Mouse (Mus musculus): Measurements from ENCODE around the gene Abtb2. TPM values are rescaled to one million over a fixed set of nuclear protein-coding genes. Genes with fewer than 3 reads are reported as not detected.
A peak's percentile ranks its signal among the peaks of the same experiment; 100 is the strongest.

The Abtb2 gene
- total RNA-seq, 2 experiments from 2014 or later: 21.9 to 24.4 TPM

DNA sequence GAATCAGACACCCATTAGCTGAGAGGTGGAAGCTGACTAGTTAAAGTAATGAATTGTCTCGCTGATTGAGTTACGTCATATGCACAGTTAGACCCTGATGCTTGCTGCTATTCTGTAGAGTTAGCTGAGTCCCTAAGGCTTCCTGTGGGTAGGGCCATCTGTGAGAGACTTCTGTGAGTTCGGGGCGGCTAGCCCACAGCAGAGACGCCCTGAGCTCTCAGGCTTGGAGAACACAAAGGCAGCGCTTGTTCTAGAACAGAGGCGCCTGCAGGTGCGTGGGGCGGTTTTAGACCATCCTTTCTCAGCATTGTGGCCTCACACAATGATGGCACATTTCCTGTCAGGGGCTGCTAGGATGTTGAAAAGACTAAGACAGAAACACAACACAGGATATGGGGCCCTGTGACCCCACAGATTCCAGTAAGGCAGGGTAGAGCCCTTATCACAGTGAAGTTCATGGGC lies 116.2 kb downstream of the Abtb2 start:
- DNase-seq: no peak
- intact Hi-C loops (cut with DNase I): no loop called here

DNA sequence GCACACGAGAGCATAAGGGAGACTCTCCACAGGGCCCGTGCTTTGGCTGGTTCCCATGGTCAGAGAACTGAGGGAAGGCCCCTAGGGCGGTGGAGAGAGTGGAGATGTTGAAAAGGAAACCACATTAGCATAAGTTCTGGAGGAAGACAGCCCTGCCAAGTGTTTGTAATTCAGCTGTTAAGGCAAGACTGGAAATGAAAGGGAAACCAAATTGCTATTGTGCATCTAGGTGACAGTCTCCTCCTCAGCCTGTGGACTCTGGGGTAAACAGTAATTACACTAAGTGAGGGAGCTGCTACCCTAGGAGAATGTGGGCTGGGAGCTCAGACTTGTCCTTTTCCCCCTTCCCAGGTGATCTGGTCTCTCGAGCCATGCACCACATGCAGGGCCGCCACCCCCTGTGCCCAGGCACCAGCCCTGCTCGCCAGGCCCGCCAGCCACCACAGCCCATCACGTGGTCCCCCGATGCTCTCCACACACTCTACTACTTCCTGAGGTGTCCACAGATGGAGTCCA lies 116.9 kb downstream of the Abtb2 start:
- intact Hi-C loops (cut with DNase I): no loop called here
- DNase-seq: no peak

DNA sequence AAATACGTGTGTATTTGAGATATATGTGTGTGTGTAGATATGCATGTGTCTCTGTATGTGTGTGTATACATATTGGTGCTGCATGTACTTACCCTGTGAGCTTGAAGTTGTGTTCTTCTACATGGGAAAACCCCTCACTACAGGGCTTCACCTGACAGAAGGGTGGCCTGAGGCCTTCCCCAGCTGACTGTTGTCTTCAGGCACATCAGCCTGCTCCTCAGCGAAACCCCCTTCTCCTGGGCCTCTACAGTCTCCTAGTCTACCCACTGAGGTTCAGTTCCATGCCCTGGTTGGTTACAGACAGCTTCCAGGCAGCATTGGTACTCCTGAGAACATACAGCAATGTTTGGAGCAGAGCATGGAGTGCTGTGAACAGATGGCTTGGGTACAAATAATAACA lies 118.3 kb downstream of the Abtb2 start:
- DNase-seq: no peak

DNA sequence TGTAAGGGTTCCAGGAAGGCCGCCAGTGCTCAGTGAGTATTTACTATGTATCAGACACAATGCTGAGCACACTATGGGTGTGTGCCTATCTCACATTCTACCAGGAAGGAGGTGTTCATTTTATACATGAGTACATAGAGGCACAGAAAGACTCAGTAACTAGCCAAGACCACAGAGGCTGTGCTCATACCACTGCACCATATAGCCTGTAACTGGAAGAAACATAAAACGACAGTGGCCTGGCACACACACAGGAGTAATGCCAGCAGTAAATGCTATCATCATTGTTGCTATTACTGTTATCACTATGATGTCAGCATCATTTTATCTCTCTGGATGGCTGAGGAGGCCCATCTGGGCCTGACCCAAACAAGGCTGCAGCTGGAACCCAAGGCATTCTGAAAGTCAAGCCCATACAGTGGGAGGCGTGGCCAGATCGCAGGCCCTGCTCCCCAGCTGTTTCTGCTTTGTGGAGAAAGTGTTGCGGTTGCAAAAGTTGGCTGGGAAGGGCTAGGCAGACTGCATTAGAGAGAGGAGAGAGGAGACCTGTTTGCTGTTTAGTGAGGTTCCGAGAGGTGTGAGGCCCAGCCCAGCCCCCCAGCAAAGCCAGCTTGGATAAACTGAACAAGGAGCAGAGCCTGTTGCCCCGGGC lies 118.9 kb downstream of the Abtb2 start:
- no peak for DNase-seq
- intact Hi-C loops (cut with DNase I): no loop called here

More for the DNA sequence above, 118.3 kb downstream of the Abtb2 start:
- intact Hi-C loops (cut with DNase I): no loop called here

DNA sequence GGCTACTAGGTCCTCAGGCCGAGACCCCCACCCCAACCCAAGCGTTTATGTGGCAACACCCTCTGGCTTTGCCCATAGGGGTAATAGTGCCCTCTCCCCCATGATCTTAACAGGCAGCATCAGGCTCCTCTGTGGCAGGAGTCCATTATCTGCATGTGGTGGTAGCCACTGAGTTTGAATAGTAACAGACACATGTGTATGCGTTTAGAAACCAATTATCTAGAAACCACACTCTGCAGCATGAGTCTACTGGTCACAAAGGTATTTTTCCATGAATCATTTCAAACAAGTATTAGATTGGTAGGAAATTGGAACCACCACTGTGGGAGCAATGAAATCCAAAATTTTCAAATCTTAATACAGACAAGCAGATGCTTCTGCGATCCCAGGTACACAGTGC lies 119.5 kb downstream of the Abtb2 start:
- intact Hi-C loops (cut with DNase I): no loop called here
- no peak for DNase-seq

DNA sequence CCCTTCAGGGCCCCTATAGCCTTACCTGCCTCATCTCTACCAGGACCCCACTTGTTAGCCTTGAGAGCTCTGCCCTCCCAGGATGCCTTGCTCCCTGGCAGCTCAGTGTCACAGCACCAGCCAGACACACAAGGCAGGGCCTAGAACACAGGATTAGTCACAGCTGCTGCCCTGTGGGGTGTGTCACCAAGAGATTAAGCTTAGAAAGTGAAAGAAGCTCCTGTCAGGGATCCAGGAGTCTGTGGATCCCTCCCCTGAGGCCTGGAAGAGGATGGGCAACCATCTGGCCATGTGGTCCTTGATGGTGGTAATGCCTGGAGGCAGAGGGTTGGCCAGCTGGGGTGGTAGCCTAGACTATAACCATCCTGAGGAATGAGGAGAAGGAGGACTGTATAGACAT lies 121.0 kb downstream of the Abtb2 start:
- no peak for DNase-seq
- intact Hi-C loops (cut with DNase I): no loop called here

DNA sequence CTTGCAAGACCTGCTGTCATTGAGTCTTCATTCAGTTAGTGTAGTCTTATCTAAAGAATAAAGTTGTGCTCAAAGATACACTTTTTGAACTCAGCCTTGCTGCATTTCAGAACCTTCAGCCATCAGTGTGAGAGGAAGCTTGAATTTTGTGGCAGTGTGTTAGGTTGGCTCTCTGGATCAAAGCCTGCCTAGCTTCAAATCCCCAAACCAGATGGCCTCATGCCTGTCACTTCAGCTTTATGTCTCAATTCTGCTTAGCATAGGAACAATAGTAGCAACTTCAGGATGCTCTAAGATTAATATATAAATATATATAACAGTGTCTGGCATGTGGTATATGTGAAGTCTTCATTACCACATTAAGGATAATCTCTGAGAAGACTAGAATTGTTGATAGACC lies 121.8 kb downstream of the Abtb2 start:
- intact Hi-C loops (cut with DNase I): no loop called here

DNA sequence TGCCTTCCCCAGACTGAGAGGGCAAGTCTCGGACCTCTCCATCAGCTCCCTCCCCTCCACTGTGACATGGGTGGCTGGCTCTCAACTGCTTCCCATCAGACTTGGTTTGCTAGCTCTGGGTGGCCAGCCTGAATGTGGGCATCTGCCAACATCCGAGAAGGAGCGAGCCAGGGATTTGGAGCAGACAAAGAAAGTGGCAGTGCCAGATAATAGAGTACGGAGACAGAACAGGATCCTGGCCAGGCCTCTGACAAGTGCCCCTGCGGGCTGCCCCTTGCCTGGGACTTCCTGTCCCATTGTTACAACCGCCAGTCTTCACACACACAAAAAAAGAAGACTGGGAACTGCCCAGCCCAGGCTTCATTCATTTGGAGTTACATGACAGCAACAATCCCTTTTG lies 124.3 kb downstream of the Abtb2 start:
- DNase-seq: peak; percentile 40 to 55
- intact Hi-C loops (cut with DNase I): no loop called here

More for the DNA sequence above, 121.8 kb downstream of the Abtb2 start:
- no peak for DNase-seq

DNA sequence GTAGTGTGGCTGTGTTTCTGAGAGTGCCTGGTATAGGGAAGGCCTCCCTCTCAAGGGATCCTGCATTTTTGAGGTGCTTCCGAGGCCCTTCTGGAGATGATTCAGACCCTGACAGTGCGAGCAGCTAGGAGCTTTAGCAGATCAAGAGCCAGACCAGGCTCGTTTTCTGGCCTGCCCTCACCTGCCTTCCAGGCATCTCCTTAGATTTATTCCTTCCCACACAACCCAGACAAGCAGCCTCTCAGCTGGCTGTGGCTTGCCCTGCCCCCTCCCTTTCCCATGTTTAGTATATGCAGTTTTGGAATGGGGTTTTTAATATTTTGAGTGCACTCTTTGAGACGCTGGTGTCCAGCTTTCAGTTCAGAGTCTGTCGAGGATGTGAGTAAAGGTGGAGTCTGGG lies 124.7 kb downstream of the Abtb2 start:
- no peak for DNase-seq
- intact Hi-C loops (cut with DNase I): no loop called here

DNA sequence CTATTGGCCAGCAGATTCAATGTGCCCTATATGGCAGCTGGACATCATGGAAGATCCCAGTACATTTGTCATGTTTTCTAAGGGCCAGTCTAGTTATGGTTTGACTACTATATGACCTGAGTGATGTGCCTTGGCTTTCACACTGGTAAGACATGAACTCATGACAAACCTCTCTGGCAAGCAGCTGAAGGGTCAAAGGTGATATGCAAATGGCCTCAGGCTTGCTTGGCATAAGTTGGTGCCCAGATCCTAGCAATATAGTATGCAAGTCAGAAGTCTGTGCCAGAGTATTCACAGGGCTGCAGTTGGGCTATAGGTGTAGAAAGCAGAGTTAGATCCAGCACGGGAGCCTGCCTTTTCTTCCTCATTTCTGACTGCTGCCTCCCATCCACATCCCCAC lies 125.2 kb downstream of the Abtb2 start:
- intact Hi-C loops (cut with DNase I): no loop called here
- DNase-seq: no peak

DNA sequence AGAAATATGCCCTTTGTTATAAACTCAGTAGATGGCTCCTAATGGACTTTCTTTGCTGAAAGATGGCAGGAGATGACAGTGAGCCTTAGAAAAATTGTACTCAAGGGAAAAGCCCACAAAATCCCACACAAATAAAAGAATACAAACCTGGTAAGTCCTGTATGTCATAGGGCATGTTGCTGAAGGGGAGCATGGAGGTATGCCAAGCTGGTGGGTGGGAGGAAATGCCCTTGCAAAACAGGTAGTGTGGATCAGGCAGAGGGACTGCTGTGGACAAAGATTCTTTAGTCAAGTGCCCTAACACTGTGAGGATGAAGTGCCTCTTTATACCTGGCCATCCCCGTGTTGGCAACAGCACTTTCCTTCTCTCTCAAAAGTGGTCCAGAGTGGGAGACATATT lies 126.7 kb downstream of the Abtb2 start:
- intact Hi-C loops (cut with DNase I): no loop called here

DNA sequence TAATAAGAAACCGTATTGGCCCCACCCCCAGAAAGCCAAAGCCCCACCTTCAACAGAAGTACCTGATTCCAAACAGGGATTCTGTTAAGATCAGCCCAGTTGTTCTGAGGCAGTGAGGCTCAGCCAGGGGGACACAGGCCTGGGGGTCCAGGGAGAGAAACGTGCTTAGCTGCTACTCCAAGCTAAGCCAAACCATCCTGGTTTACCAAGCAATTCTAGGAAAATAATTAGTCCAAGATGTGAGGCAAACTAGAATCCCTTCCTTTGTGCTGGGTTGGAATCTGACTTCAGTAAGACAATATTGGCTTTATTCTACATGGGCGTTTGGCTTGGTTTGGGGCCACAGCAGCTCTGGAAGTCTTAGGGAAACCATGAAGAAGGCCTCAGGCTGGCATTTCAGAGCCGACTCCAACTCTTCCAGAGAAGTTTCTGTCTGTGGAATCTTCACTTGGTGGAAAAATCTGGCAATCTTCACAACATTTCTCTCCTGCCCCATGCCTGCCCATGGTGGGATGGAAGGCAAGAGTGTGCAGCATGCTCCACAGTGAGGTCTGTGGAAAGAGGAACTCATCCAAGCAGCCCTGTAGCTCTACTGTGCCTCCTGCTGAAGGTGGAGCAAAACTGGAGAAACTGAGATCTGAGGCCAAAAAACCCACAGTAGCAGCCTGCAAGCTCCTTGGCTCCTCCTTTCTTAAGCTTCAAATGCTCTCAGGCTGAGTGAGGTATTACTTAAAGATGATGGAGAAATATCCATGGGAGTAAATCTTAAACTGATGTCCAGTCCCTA lies 128.9 kb downstream of the Abtb2 start:
- intact Hi-C loops (cut with DNase I): loop anchor here (5.0 kb wide), 1 partner anchor 38 kb away; no protein-coding TSS in a partner anchor
- no peak for DNase-seq

More for the DNA sequence above, 126.7 kb downstream of the Abtb2 start:
- no peak for DNase-seq

DNA sequence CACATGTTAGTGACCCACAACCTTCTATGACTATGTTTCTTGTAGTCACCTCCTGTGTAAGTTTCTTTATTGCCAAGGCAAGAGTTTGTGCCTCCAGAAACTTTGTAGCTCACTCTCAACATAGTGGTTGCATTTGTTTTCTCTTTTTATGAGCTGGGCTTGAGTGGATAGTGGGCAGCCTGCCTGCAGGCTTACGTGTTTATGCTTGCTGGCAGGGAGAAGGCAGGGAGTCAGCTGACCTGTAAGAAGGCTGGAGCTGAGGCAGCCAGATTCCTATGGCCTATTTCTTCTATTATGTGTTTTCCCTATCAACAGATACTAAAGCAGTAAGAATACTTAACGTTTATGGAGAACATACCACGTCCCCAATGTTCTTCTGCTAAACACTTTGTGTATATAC lies 130.1 kb downstream of the Abtb2 start:
- intact Hi-C loops (cut with DNase I): loop anchor here (5.0 kb wide), 1 partner anchor 39 kb away; no protein-coding TSS in a partner anchor
- DNase-seq: peak; percentile 44 to 45

DNA sequence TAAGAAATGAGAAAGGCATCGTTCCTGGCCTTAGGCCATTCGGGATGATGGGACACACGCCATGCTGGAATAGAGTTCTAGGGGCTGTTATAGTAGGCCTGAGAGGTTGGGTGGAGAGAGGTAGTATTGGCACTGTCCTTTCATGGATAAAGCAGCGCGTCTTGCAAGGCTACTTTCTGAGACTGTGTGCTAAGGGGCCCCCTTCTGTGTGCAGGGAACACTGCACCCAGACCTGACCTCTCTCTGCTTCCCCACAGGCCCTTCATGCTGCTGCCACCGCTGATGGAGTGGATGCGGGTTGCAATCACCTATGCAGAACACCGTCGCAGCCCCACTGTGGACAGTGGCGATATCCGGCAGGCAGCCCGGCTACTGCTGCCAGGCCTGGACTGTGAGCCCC lies 134.4 kb downstream of the Abtb2 start:
- no peak for DNase-seq
- intact Hi-C loops (cut with DNase I): loop anchor here (5.0 kb wide), 1 partner anchor 58 kb away; no protein-coding TSS in a partner anchor

DNA sequence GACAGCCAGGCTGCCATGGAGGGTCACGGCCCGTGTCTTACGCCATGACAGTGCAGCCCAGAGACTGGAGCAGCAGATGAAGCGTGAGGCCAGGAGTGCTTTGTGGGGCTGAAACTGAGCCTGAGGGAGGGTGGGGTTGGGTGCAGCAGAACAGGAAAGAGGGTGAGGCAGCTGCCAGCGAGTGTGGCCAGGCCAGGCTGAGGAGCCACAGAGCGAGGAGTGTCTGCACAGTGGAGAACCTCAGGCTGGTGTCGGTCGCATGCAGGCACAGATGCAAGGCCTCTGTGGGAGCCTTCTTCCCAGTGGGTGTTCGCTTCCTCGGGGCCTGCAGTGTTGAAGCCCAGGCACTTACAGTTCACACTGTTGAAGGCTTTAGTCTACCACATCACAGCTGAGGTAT lies 137.2 kb downstream of the Abtb2 start:
- intact Hi-C loops (cut with DNase I): loop anchor here (5.0 kb wide), 1 partner anchor 61 kb away; no protein-coding TSS in a partner anchor
- no peak for DNase-seq

DNA sequence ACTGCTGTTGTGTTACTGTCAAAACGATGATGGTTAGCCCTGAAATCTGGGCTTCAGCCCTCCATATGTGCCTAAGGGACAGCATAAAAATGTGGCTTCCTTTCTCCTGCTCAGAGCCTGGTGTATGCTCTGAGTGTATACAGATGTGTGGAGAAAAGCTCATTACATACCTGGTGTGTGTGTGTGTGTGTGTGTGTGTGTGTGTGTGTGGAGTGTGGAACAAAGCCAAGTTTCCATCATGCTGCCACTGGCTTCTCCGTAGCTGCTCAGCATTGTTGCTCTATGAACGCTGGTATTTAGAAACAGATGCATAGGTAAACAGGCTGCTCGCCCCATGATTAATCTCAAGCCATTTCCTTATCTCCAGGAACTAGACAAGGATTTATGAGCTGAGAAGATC lies 137.8 kb downstream of the Abtb2 start:
- intact Hi-C loops (cut with DNase I): loop anchor here (5.0 kb wide), 1 partner anchor 62 kb away; no protein-coding TSS in a partner anchor
- no peak for DNase-seq

DNA sequence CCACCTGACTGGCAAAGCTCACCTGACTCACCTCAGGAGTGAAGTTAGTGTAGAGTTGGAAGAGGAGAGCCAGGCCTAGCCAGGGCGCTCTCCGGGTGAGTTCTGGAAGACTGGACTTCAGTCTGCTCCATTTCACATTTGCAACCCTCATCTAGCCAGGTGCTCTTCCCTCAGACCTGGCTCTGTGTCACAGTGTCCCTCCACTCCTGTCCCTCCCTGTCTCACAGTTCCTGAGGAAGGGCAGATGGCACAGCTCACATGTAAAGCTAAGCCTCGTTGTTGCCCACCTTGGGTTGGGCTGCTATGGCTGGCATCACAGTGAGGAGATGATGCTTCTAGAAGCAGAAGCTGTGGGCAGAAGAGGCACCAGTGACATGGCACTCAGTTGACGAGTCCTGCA lies 139.7 kb downstream of the Abtb2 start:
- intact Hi-C loops (cut with DNase I): no loop called here
- DNase-seq: no peak

DNA sequence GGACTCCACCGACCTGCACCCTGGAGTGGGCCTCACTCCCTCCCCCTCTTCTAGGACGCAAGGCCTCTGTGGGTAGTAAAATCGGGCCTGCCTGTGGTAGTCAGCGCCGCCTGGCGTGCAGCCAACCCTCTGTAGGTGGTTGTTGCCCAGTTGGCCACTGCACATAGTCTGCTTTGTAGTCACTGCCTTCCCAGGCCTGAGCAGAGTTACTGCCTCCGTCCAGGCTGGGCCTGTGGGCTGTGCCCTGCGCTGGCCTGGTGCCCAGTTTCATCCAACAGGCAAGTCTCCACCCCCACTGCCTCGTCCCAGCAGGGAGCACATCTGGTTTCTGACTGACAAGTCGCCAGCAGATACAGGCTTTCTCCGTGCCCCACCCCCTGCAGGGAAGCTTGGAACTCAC lies 140.1 kb downstream of the Abtb2 start:
- intact Hi-C loops (cut with DNase I): no loop called here
- peak; percentile 58 to 65 for DNase-seq

DNA sequence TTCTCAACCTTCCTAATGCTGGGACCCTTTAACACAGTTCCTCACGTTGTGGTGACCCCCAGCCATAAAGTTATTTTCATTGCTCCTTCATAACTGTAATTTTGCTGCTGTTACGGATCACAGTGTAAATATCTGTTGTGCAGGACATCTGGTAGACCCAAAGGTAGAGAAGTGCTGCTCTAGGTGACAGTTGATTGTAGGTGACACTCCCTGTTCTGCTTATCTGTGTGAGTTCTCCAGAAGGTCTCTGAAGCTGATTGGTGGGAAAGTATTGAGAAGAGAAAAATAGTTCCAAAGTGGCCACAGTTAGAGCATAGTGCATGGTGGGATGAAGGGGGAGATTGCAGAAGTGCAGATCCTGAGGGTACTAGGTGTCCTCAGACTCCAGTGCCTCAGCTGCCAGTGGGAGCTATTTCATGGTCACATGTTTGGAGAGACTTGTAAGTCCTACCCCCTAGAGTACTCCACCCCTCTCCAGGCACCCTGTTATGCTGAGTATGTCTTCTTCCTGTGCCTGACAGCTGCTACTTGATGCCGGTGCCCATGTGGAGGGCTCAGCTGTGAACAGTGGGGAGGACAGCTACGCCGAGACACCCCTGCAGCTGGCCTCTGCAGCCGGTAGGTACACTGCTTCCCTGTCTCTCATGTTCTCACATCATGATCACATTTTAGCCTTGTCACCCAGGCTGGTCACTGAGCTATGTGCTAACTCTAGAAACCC lies 141.1 kb downstream of the Abtb2 start:
- DNase-seq: no peak
- intact Hi-C loops (cut with DNase I): no loop called here

DNA sequence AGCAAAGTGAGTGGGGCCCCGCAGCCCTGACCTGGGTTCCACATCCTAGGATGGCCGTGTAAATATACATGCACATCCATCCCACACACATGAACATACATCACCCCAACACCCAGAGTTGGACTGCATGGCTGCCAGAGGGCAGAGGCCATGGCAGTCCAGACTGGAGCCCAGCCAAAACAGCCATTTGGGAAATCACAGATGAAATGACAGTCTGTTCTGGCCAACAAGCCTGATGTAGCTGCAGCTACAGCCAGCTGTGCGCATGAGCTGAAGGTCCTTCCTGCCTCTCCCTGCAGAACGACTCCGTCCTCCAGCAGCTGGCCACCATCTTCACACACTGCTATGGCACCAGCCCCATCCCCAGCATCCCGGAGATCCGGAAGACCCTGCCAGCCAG lies 144.7 kb downstream of the Abtb2 start:
- DNase-seq: no peak
- intact Hi-C loops (cut with DNase I): loop anchor here (10.0 kb wide), 1 partner anchor 256 kb away; no protein-coding TSS in a partner anchor

DNA sequence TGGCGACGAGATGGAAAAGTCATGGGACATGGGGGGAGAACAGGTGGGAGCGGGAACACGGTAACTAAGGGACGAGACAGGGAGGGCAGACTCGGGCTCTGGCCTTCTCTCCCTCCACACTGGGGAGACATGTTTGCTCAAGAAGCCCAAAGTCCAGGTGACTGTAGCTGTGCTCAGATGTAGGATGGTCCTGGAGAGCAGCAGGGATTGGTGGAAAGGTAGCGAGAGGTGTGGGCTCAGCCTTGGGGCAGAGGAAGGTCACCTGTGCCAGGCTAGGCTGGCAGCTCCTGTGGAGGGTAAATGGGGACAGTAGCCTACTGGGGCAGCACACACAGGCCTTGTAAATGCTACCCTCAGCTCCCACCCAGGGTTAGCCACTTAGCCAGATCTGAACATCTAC lies 147.7 kb downstream of the Abtb2 start:
- no peak for DNase-seq
- intact Hi-C loops (cut with DNase I): loop anchor here (10.0 kb wide), 1 partner anchor 259 kb away; no protein-coding TSS in a partner anchor
